Mouse (Mus musculus) frontal cortex, postnatal 25 days (tissue): Measurements from ENCODE around the gene Lpo.

Experiments
- DNase-seq, 2 experiments: peaks; one replicate each; pipeline ENCODE4 v3.0.0; 2022; ENCODE audit warnings: low spot score in 2 of 2

Lpo gene

GRCm38 (mm10) chr11:87758957-87759608 is 69.0 kb downstream of the Lpo start:
- DNase-seq = no peak

DNA sequence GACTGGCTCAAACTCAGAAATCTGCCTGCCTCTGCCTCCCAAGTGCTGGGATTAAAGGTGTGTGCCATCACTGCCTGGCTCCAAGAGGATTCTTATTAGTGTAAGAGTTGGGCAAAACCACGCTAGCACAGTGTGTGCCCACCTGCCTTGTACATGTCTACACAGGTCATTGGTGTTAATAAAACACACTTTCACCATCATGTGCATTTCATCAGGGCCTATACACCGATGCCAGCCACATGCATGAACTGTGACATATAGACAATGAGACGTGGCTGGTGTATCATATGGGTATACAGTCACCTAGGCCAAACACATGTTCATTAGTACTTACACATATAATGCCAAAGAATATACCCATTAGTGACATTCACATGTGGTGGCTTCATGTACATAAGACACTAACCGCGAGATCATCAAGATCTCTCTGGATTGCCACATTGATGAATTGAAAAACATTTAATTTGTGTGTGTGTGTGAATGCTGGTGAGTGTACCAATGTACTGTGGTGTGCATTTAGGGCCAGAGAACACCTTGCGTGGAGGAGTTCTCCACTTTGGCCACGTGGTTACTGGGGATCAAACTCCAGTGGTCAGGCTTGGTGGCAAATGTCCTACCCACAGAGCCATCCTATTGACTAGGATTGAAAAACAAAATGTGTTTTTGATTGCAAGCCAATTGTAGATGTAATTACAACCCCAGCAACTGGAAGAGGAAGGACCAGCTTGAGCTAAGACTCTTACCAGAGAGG is 69.8 kb downstream of the Lpo start:
- DNase-seq = no peak

GRCm38 (mm10) chr11:87757001-87757954 is 70.8 kb downstream of the Lpo start:
- DNase-seq = no peak
